Mouse (Mus musculus): ENCODE data around the gene Rarb. TPM values are rescaled to one million over a fixed set of nuclear protein-coding genes. Genes with fewer than 3 reads are reported as not detected.

Gene Rarb
- polyA plus RNA-seq, 1 experiment from 2014 or later, result 26.2 TPM

- ATAC-seq, result no peak
- H3K27me3 ChIP-seq (replicated peaks; ENCODE audit: control insufficient read depth, insufficient read depth, low read length), result no peaks in the 10 kb centered on the region
- H3K36me3 ChIP-seq (ENCODE audit: control insufficient read depth, insufficient read depth), result peaks cover 7% of the 10 kb centered on the region; the same call in 1 of the 2 replicates
- H3K4me1 ChIP-seq (replicated peaks; ENCODE audit: control insufficient read depth, insufficient read depth, low read length), result no peaks in the 10 kb centered on the region; the same call in 1 of the 2 replicates
- no peak overlapping the region for H3K27ac ChIP-seq (ENCODE audit: low read length)
- H3K9ac ChIP-seq (replicated peaks; ENCODE audit: low read depth, low read length), result no peak overlapping the region
- 93% methylated on average over 4 of the region's 4 CpGs for WGBS
- H3K4me2 ChIP-seq (ENCODE audit: low read length), result no peak overlapping the region
- no peak overlapping the region for H3K4me3 ChIP-seq (replicated peaks; ENCODE audit: low read length)
- no peaks in the 10 kb centered on the region for H3K9me3 ChIP-seq (ENCODE audit: control insufficient read depth, low read length)
These were observed 381.6 kb downstream of the Rarb start for GRCm38 (mm10) chr14:16437386-16437785.

- 55% methylated on average over 3 of the region's 3 CpGs for WGBS
- H3K4me3 ChIP-seq (replicated peaks; ENCODE audit: low read length), result no peak overlapping the region
- H3K9me3 ChIP-seq (ENCODE audit: control insufficient read depth, low read length), result no peaks in the 10 kb centered on the region
- H3K27ac ChIP-seq (ENCODE audit: low read length), result no peak overlapping the region
- ATAC-seq, result peak; percentile 24; the same call in 1 of the 2 replicates
- H3K9ac ChIP-seq (replicated peaks; ENCODE audit: low read depth, low read length), result no peak overlapping the region
- peaks cover 18% of the 10 kb centered on the region for H3K36me3 ChIP-seq (ENCODE audit: control insufficient read depth, insufficient read depth)
- H3K4me1 ChIP-seq (replicated peaks; ENCODE audit: control insufficient read depth, insufficient read depth, low read length), result no peaks in the 10 kb centered on the region
- no peak overlapping the region for H3K4me2 ChIP-seq (ENCODE audit: low read length)
- no peaks in the 10 kb centered on the region for H3K27me3 ChIP-seq (replicated peaks; ENCODE audit: control insufficient read depth, insufficient read depth, low read length)
These were observed 384.4 kb downstream of the Rarb start for GRCm38 (mm10) chr14:16434396-16435171.

DNA sequence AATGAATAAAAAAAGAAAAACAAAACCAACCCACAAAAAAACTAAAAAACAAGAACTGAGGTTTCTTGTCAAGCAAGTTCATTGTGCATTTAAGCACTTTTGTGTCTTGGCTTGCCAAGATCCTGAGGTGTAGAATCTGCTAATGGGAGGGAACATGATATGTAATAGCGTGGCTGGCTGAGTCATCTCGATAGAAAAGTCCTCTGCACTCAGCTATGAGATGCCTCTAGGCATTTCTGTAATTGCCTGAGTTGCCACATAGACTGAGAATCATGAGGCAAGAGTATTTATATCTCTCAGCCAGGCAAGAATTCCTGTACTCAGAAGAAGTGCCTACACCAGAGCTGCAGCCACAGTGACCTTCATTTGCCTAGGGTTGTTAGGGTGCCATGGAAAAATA lies 385.8 kb downstream of the Rarb start:
- ATAC-seq, result no peak
- Histone ChIP-seq H3K4me1 (replicated peaks; ENCODE audit: control insufficient read depth, insufficient read depth, low read length) (no peaks in the 10 kb centered on the region), H3K27ac (ENCODE audit: low read length) (no peak overlapping the region), H3K4me3 (replicated peaks; ENCODE audit: low read length) (no peak overlapping the region), H3K9ac (replicated peaks; ENCODE audit: low read depth, low read length) (no peak overlapping the region), H3K4me2 (ENCODE audit: low read length) (no peak overlapping the region), H3K36me3 (ENCODE audit: control insufficient read depth, insufficient read depth) (peaks cover 18% of the 10 kb centered on the region), H3K9me3 (ENCODE audit: control insufficient read depth, low read length) (no peaks in the 10 kb centered on the region), H3K27me3 (replicated peaks; ENCODE audit: control insufficient read depth, insufficient read depth, low read length) (no peaks in the 10 kb centered on the region)
- WGBS, result 82% methylated on average over 2 of the region's 2 CpGs

DNA sequence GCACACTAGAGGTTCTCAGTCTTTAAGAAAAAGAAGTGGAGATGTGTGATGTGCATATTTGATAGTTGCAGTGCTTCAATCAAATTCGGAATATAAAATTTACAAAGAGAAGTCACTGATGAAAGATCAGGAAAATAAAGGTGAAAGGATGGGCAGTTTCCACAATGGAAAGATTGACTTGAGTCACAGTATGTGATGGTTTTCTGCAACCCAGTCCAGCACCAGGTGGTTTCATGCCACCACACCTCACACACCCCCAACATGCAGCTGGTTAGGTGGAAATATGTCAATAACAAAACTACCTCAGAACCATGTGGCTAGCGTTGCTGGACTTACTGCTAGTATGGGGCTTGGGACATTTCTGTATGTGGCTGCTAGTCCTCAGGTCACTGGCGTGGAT lies 386.4 kb downstream of the Rarb start:
- Histone ChIP-seq H3K4me3 (replicated peaks; ENCODE audit: low read length) (no peak overlapping the region), H3K27me3 (replicated peaks; ENCODE audit: control insufficient read depth, insufficient read depth, low read length) (no peaks in the 10 kb centered on the region), H3K27ac (ENCODE audit: low read length) (no peak overlapping the region), H3K4me2 (ENCODE audit: low read length) (no peak overlapping the region), H3K9me3 (ENCODE audit: control insufficient read depth, low read length) (no peaks in the 10 kb centered on the region), H3K36me3 (ENCODE audit: control insufficient read depth, insufficient read depth) (peaks cover 19% of the 10 kb centered on the region), H3K9ac (replicated peaks; ENCODE audit: low read depth, low read length) (no peak overlapping the region), H3K4me1 (replicated peaks; ENCODE audit: control insufficient read depth, insufficient read depth, low read length) (no peaks in the 10 kb centered on the region)
- 89% methylated on average over 3 of the region's 3 CpGs for WGBS
- no peak for ATAC-seq

- 74% methylated on average over 4 of the region's 4 CpGs for WGBS
- H3K27ac ChIP-seq (ENCODE audit: low read length), result no peak overlapping the region
- no peaks in the 10 kb centered on the region for H3K27me3 ChIP-seq (replicated peaks; ENCODE audit: control insufficient read depth, insufficient read depth, low read length)
- H3K4me3 ChIP-seq (replicated peaks; ENCODE audit: low read length), result no peak overlapping the region
- H3K9ac ChIP-seq (replicated peaks; ENCODE audit: low read depth, low read length), result no peak overlapping the region
- no peaks in the 10 kb centered on the region for H3K9me3 ChIP-seq (ENCODE audit: control insufficient read depth, low read length)
- peaks cover 23% of the 10 kb centered on the region for H3K36me3 ChIP-seq (ENCODE audit: control insufficient read depth, insufficient read depth)
- no peak overlapping the region for H3K4me2 ChIP-seq (ENCODE audit: low read length)
- no peak for ATAC-seq
- H3K4me1 ChIP-seq (replicated peaks; ENCODE audit: control insufficient read depth, insufficient read depth, low read length), result no peaks in the 10 kb centered on the region
These were observed 386.9 kb downstream of the Rarb start for GRCm38 (mm10) chr14:16431941-16432499.

DNA sequence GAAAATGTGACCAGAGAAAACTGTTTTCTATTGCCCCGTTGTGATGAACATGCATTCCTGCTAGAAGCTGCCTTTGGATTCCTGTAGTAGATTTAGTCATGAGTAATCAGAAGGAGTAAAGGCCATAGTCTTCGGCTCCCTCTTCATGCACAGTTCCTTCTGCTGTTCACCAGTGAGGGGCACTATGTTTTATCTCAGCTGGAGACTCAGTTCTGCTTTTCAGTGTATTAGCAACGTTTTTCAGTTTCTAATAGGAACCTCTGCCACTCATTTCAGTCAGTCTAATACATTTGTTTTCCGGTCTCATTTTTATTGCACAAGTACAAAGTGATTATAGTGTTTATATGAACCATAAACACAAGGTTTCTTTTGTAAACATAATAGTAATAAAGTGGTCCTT lies 391.4 kb downstream of the Rarb start:
- WGBS, result 73% methylated on average over 4 of the region's 4 CpGs
- no peak for ATAC-seq
- H3K36me3 ChIP-seq (ENCODE audit: control insufficient read depth, insufficient read depth), result peaks cover 22% of the 10 kb centered on the region

GRCm38 (mm10) chr14:16414163-16414562 lies 404.8 kb downstream of the Rarb start:
- 62% methylated on average over 4 of the region's 4 CpGs for WGBS
- H3K27ac ChIP-seq (ENCODE audit: low read length), result no peak overlapping the region
- no peaks in the 10 kb centered on the region for H3K4me1 ChIP-seq (replicated peaks; ENCODE audit: control insufficient read depth, insufficient read depth, low read length)
- peaks cover 26% of the 10 kb centered on the region for H3K36me3 ChIP-seq (ENCODE audit: control insufficient read depth, insufficient read depth)
- no peaks in the 10 kb centered on the region for H3K27me3 ChIP-seq (replicated peaks; ENCODE audit: control insufficient read depth, insufficient read depth, low read length)
- peak; percentile 15; the same call in 1 of the 2 replicates for ATAC-seq
- H3K9me3 ChIP-seq (ENCODE audit: control insufficient read depth, low read length), result no peaks in the 10 kb centered on the region
- H3K4me2 ChIP-seq (ENCODE audit: low read length), result no peak overlapping the region
- no peak overlapping the region for H3K9ac ChIP-seq (replicated peaks; ENCODE audit: low read depth, low read length)
- no peak overlapping the region for H3K4me3 ChIP-seq (replicated peaks; ENCODE audit: low read length)

More for the DNA sequence above, 391.4 kb downstream of the Rarb start:
- Histone ChIP-seq H3K9ac (replicated peaks; ENCODE audit: low read depth, low read length) (no peak overlapping the region), H3K4me1 (replicated peaks; ENCODE audit: control insufficient read depth, insufficient read depth, low read length) (no peaks in the 10 kb centered on the region), H3K4me3 (replicated peaks; ENCODE audit: low read length) (no peak overlapping the region), H3K4me2 (ENCODE audit: low read length) (no peak overlapping the region), H3K27ac (ENCODE audit: low read length) (no peak overlapping the region), H3K27me3 (replicated peaks; ENCODE audit: control insufficient read depth, insufficient read depth, low read length) (no peaks in the 10 kb centered on the region), H3K9me3 (ENCODE audit: control insufficient read depth, low read length) (no peaks in the 10 kb centered on the region)

DNA sequence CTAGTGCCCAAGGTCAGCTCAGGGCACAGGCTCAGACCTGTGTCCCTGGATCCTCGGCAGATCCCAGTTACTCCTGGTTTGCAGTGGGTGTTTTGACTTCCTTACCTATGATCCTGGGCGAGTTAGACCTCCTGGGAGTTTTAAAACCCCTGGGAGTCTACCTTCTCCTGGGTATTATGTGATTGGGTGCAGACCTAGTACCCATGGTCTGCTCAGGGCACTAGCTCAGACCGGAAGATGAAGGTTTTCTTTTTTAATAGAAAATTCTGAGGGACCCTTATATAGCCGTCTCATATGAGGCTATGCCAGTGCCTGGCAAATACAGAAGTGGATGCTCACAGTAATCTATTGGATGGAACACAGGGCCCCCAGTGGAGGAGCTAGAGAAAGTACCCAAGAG lies 413.8 kb downstream of the Rarb start:
- Histone ChIP-seq H3K36me3 (ENCODE audit: control insufficient read depth, insufficient read depth) (peaks cover 11% of the 10 kb centered on the region), H3K9me3 (ENCODE audit: control insufficient read depth, low read length) (no peaks in the 10 kb centered on the region), H3K27ac (ENCODE audit: low read length) (no peak overlapping the region), H3K4me2 (ENCODE audit: low read length) (no peak overlapping the region), H3K4me3 (replicated peaks; ENCODE audit: low read length) (no peak overlapping the region), H3K9ac (replicated peaks; ENCODE audit: low read depth, low read length) (no peak overlapping the region), H3K4me1 (replicated peaks; ENCODE audit: control insufficient read depth, insufficient read depth, low read length) (no peaks in the 10 kb centered on the region), H3K27me3 (replicated peaks; ENCODE audit: control insufficient read depth, insufficient read depth, low read length) (no peaks in the 10 kb centered on the region)
- ATAC-seq, result peak; percentile 12; the same call in 1 of the 2 replicates
- WGBS, result 95% methylated on average over 4 of the region's 4 CpGs

DNA sequence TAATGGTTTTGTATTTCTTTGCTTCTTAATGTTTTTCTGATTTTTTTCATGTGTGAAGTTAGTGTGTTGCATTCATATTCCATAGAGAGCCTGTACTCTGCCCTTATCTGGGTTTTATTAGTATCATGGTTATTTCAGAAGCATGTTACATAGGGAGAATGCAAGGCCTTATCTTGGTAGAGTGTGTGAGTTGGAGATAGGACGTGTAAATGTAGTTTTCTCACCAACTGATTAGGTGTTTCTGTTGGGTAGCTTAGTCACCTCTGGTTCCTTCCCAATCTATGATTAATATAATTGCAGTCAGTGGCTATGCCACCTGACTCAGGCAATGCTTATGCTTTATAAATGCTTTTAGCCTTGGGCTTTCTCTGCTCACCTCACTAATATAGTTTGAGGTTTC lies 434.2 kb downstream of the Rarb start:
- Histone ChIP-seq H3K27me3 (replicated peaks; ENCODE audit: control insufficient read depth, insufficient read depth, low read length) (no peaks in the 10 kb centered on the region), H3K36me3 (ENCODE audit: control insufficient read depth, insufficient read depth) (peaks cover 2% of the 10 kb centered on the region; the same call in 1 of the 2 replicates), H3K9me3 (ENCODE audit: control insufficient read depth, low read length) (no peaks in the 10 kb centered on the region), H3K9ac (replicated peaks; ENCODE audit: low read depth, low read length) (no peak overlapping the region), H3K4me3 (replicated peaks; ENCODE audit: low read length) (no peak overlapping the region), H3K4me2 (ENCODE audit: low read length) (no peak overlapping the region), H3K27ac (ENCODE audit: low read length) (no peak overlapping the region), H3K4me1 (replicated peaks; ENCODE audit: control insufficient read depth, insufficient read depth, low read length) (no peaks in the 10 kb centered on the region)
- WGBS, result 81% methylated on average over 1 of the region's 1 CpGs
- no peak for ATAC-seq
